Mouse (Mus musculus) limb, embryonic 12.5 days (tissue): ENCODE measurements around the gene Pak2. TPM values are rescaled to one million over a fixed set of nuclear protein-coding genes. Genes with fewer than 3 reads are reported as not detected.
"Not testable (repeated sequence)": the region's sequence is repeated elsewhere in the genome, so short reads cannot be mapped to it uniquely, and the experiment has no call there.

Source experiments
- ATAC-seq: fragments of 200-750 bp; cut with Nextera tagmentation; 2 replicates; pipeline ENCODE4 v1.8.0; 2017; ENCODE audit warnings: low read depth, moderate TSS enrichment; ENCODE audit not compliant: insufficient number of reproducible peaks, insufficient read depth, low FRiP score, low TSS enrichment
- H3K27ac ChIP-seq: fragments of 300-500 bp; sonication (generic); 2 replicates; pipeline ENCODE4 v1.5.1; 2016; ENCODE audit warnings: mild to moderate bottlenecking, moderate library complexity
- H3K27me3 ChIP-seq: fragments of 300-500 bp; sonication (generic); 2 replicates; pipeline ENCODE4 v1.6.1; 2016; ENCODE audit warnings: mild to moderate bottlenecking, moderate library complexity
- H3K36me3 ChIP-seq: fragments of 300-500 bp; sonication (generic); 2 replicates; pipeline ENCODE4 v1.6.1; 2016; ENCODE audit warnings: mild to moderate bottlenecking, moderate library complexity
- H3K4me1 ChIP-seq: fragments of 300-500 bp; sonication (generic); replicated peaks from 2 replicates; pipeline ENCODE4 v1.6.1; 2016
- H3K4me2 ChIP-seq: fragments of 300-500 bp; sonication (generic); 2 replicates; pipeline ENCODE4 v1.6.1; 2016; ENCODE audit warnings: mild to moderate bottlenecking, moderate library complexity
- H3K4me3 ChIP-seq: fragments of 300-500 bp; sonication (generic); replicated peaks from 2 replicates; pipeline ENCODE4 v1.5.1; 2016; ENCODE audit warnings: mild to moderate bottlenecking
- H3K9ac ChIP-seq: fragments of 300-500 bp; sonication (generic); replicated peaks from 2 replicates; pipeline ENCODE4 v1.6.1; 2016; ENCODE audit warnings: mild to moderate bottlenecking, moderate library complexity
- H3K9me3 ChIP-seq: fragments of 300-500 bp; sonication (generic); 2 replicates; pipeline ENCODE4 v1.6.1; 2016; ENCODE audit warnings: mild to moderate bottlenecking, moderate library complexity
- WGBS: fragments of 180-500 bp; shearing (Covaris S2); methylation state at CpG from one replicate; pipeline ENCODE4 v1.1.7; 2016; 5-methylcytosine and 5-hydroxymethylcytosine counted together
- polyA plus RNA-seq: library from polyadenylated mRNA; unstranded; fragments of >200 nt; fragmentation: Nextera tagmentation; extraction: Ambion mirVana; gene quantifications from 2 replicates; pipeline ENCODE4 v1.2.1, GENCODE M21; 2016

The Pak2 gene
- polyA plus RNA-seq, 1 experiment from 2014 or later, result 37.9 TPM

- WGBS, result 79% methylated on average over 17 of the region's 17 CpGs
- H3K4me3 ChIP-seq, result no peak overlapping the region
- no peaks in the 10 kb centered on the region for H3K9me3 ChIP-seq
- H3K4me2 ChIP-seq, result no peak overlapping the region
- no peaks in the 10 kb centered on the region for H3K27me3 ChIP-seq
- no peaks in the 10 kb centered on the region for H3K4me1 ChIP-seq
- H3K27ac ChIP-seq, result no peak overlapping the region
- H3K9ac ChIP-seq, result no peak overlapping the region
- no peak for ATAC-seq
- H3K36me3 ChIP-seq, result peaks cover 89% of the 10 kb centered on the region
Observed at GRCm38 (mm10) chr16:32087629-32088443, 8.7 kb upstream of the Pak2 start.

- WGBS, result under 1% methylated on average over 28 of the region's 30 CpGs
Observed at GRCm38 (mm10) chr16:32078408-32078990, 643 bp downstream of the Pak2 start.

GRCm38 (mm10) chr16:32077648-32078407, 1.3 kb downstream of the Pak2 start:
- Histone ChIP-seq H3K36me3 (peaks cover 7% of the 10 kb centered on the region; the same call in 1 of the 2 replicates), H3K4me1 (peaks cover 11% of the 10 kb centered on the region), H3K27ac (peak overlapping the region; percentile 96; the same call in 1 of the 2 replicates), H3K9ac (peak overlapping the region; percentile 98), H3K9me3 (no peaks in the 10 kb centered on the region), H3K27me3 (no peaks in the 10 kb centered on the region), H3K4me3 (peak overlapping the region; percentile 97), H3K4me2 (peak overlapping the region; percentile 65)
- whole genome bisulfite sequencing, result 12% methylated on average over 13 of the region's 13 CpGs
- ATAC-seq, result no peak

More at GRCm38 (mm10) chr16:32078408-32078990, 643 bp downstream of the Pak2 start:
- ATAC-seq, result no peak
- Histone ChIP-seq H3K4me2 (peak overlapping the region; percentile 65), H3K27ac (peak overlapping the region; percentile 96), H3K4me1 (peaks cover 11% of the 10 kb centered on the region), H3K4me3 (peak overlapping the region; percentile 97), H3K9ac (peak overlapping the region; percentile 98), H3K9me3 (no peaks in the 10 kb centered on the region), H3K27me3 (no peaks in the 10 kb centered on the region), H3K36me3 (peaks cover 11% of the 10 kb centered on the region)

- WGBS, result 85% methylated on average over 3 of the region's 3 CpGs
- H3K4me3 ChIP-seq, result no peak overlapping the region
- H3K9me3 ChIP-seq, result no peaks in the 10 kb centered on the region
- no peak for ATAC-seq
- no peak overlapping the region for H3K4me2 ChIP-seq
- no peaks in the 10 kb centered on the region for H3K27me3 ChIP-seq
- no peak overlapping the region for H3K9ac ChIP-seq
- peaks cover 11% of the 10 kb centered on the region for H3K4me1 ChIP-seq
- H3K36me3 ChIP-seq, result no peaks in the 10 kb centered on the region
- no peak overlapping the region for H3K27ac ChIP-seq
Observed at GRCm38 (mm10) chr16:32076406-32076805, 2.7 kb downstream of the Pak2 start.

DNA sequence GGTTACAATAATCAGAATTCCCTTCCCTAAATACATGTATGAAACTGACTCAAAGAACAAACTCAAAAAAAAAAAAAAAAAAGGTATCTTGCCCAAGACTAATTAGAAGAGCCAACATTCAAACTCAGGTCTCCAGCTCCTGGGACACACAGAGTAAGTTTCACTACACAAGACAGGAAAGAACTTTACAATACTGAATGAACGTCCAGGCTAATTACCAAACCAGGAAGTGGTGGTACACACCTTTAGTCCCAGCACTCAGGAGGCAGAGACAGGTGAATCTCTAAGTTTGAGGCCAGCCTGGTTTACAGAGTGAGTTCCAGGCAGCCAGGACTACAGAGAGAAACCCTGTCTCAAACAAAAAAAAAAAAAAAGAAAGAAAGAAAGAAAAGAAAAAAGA, 3.4 kb downstream of the Pak2 start:
- no peaks in the 10 kb centered on the region for H3K9me3 ChIP-seq
- H3K4me1 ChIP-seq, result peaks cover 11% of the 10 kb centered on the region
- H3K36me3 ChIP-seq, result no peaks in the 10 kb centered on the region
- no peak for ATAC-seq
- no peak overlapping the region for H3K27ac ChIP-seq
- no peak overlapping the region for H3K4me3 ChIP-seq
- WGBS, result 33% methylated on average over 1 of the region's 1 CpGs
- no peak overlapping the region for H3K4me2 ChIP-seq
- no peak overlapping the region for H3K9ac ChIP-seq
- H3K27me3 ChIP-seq, result no peaks in the 10 kb centered on the region

DNA sequence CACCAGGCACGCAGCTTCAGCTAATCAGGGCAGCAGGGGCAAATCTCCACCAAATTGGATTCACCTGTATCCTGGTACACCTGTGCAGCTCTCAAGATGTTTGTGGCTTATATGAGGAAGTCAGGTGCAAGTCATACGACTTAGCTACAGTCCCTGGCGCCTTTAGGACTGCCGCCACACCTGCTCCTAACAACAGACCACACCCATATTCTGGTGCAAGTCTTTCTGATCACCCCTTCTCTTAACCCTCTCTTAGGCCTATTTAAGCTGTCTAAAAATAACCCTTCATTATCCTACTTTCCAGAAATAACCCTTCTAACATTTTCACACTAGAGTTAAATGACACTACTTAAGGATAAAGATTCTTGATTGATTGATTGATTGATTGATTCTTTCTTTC, 9.1 kb downstream of the Pak2 start:
- 62% methylated on average over 4 of the region's 4 CpGs for WGBS

GRCm38 (mm10) chr16:32068389-32069300, 10.5 kb downstream of the Pak2 start:
- Histone ChIP-seq H3K27me3 (no peaks in the 10 kb centered on the region), H3K4me3 (no peak overlapping the region), H3K9me3 (no peaks in the 10 kb centered on the region), H3K4me2 (no peak overlapping the region), H3K9ac (no peak overlapping the region), H3K4me1 (no peaks in the 10 kb centered on the region), H3K36me3 (no peaks in the 10 kb centered on the region), H3K27ac (no peak overlapping the region)
- 86% methylated on average over 12 of the region's 12 CpGs for WGBS
- no peak for ATAC-seq

More for the DNA sequence above, 9.1 kb downstream of the Pak2 start:
- H3K27ac ChIP-seq, H3K9ac ChIP-seq, H3K4me1 ChIP-seq, H3K4me2 ChIP-seq, H3K4me3 ChIP-seq, H3K27me3 ChIP-seq, H3K9me3 ChIP-seq, H3K36me3 ChIP-seq, ATAC-seq: not testable (repeated sequence)

GRCm38 (mm10) chr16:32066899-32067298, 12.2 kb downstream of the Pak2 start:
- no peaks in the 10 kb centered on the region for H3K9me3 ChIP-seq
- ATAC-seq, result no peak

GRCm38 (mm10) chr16:32063900-32064299, 15.2 kb downstream of the Pak2 start:
- Histone ChIP-seq H3K4me3 (no peak overlapping the region), H3K9me3 (no peaks in the 10 kb centered on the region), H3K9ac (no peak overlapping the region), H3K27ac (no peak overlapping the region), H3K27me3 (no peaks in the 10 kb centered on the region), H3K4me2 (no peak overlapping the region), H3K36me3 (no peaks in the 10 kb centered on the region), H3K4me1 (no peaks in the 10 kb centered on the region)
- no peak for ATAC-seq
- WGBS, result 87% methylated on average over 7 of the region's 7 CpGs

More at GRCm38 (mm10) chr16:32066899-32067298, 12.2 kb downstream of the Pak2 start:
- no peak overlapping the region for H3K27ac ChIP-seq
- no peak overlapping the region for H3K4me2 ChIP-seq
- no peak overlapping the region for H3K4me3 ChIP-seq
- no peaks in the 10 kb centered on the region for H3K27me3 ChIP-seq
- no peak overlapping the region for H3K9ac ChIP-seq
- WGBS, result 87% methylated on average over 1 of the region's 1 CpGs
- H3K36me3 ChIP-seq, result no peaks in the 10 kb centered on the region
- no peaks in the 10 kb centered on the region for H3K4me1 ChIP-seq

DNA sequence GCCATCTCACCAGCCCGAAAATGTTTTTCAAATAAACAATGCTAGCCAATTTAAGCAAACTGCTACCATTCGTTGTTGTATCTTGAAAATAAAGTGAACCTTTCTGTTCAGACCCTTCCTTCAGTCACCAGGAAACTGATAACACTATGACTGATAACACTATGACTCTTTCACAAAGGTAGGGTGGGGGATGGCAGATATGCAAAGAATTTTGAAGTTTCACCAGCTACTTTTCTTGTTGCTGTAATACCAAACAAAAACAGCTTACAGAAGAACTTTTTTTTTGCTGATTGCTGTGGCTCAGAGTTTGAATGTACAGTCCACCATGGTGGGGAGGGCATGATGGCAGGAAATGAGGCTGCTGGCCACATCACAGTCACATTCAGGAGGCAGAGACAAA, 16.9 kb downstream of the Pak2 start:
- no peak overlapping the region for H3K4me2 ChIP-seq
- H3K9me3 ChIP-seq, result no peaks in the 10 kb centered on the region
- WGBS, result 85% methylated on average over 2 of the region's 2 CpGs
- H3K4me1 ChIP-seq, result no peaks in the 10 kb centered on the region
- H3K27me3 ChIP-seq, result no peaks in the 10 kb centered on the region
- H3K27ac ChIP-seq, result no peak overlapping the region
- no peak for ATAC-seq
- H3K4me3 ChIP-seq, result no peak overlapping the region
- no peak overlapping the region for H3K9ac ChIP-seq
- no peaks in the 10 kb centered on the region for H3K36me3 ChIP-seq
